Mouse (Mus musculus) kidney, adult 2 months (tissue): Measurements from ENCODE around the gene Gon4l.

Source experiments
- CTCF ChIP-seq: fragments of 200-500 bp; conservative IDR thresholded peaks from 2 replicates; pipeline ENCODE4 v1.5.1; 2011; ENCODE audit warnings: low read depth, mild to moderate bottlenecking, control low read depth, low read length, moderate library complexity, mixed read lengths; ENCODE audit not compliant: insufficient read depth, insufficient read length
- POLR2A ChIP-seq: fragments of 200-500 bp; IDR thresholded peaks from one replicate; pipeline ENCODE4 v1.6.1; 2011; ENCODE audit warnings: low read depth, low read length, control low read depth

DNA sequence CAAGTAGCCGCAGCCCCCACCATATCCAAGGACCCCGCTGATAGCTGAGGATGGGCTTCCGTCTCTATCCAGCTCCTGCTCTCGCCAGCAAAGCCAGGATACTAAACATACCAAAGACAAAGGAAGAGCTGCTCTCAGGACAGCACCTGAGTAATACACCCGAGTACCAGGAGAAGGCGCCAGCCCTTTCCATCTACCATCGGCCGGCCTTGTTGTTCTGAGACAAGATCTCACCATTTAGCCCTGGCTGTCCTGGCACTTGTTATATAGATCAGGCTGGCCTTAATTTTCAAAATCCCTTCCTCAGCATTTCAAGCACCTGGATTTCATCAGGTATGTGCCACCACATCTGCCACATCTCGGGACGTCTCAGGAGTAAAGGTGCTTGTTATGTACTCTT, 104.0 kb downstream of the Gon4l start:
- no peak for TF ChIP-seq CTCF
- TF ChIP-seq POLR2A = no peak
